Mouse (Mus musculus): ENCODE results near the gene Slc25a44.

Gene Slc25a44

DNA sequence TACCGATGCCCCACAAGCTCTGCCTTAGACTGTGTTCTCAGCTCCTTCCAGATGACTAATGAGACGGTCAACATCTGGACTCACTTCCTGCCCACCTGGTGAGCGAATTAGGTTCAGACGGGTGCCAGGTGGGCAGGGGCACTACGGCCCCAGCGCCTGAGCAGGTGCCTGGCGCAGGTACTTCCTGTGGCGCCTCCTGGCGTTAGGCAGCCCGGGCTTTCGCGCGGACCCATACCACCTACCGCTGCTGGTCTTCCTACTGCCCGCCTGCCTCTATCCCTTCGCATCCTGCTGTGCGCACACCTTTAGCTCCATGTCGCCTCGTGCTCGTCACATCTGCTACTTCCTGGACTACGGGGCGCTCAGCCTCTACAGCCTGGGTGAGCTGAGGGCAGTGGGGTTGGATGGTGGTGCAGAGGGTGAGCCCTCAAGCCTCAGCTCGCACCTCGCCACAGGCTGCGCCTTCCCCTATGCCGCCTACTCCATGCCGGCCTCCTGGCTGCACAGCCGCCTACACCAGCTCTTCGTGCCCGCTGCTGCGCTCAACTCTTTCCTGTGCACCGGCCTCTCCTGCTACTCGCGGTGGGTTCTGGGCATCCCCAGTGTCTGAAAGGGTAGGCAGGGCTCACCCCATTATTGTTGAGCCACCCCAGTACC, 59.1 kb downstream of the Slc25a44 start:
- DNase-seq = no peak

DNA sequence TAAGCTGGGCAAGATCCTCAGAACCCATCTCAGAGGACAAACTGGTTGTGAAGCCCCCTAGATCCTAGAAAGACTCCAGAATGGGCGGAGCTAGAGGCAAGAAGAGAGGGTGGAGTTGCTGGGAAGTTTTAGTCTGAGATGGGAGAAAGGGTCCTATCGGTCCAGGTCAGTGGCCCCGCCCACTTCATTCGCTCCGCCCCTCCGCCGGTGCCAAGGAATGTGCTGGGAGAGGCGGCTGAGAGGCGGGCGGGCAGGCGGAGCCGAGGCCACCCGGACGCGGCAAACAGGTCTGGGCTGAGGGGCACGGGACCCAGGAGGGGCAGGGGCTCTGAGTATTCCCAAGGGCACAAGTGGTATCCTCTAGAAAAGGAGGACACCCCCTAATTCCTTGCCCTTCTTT, 60.6 kb downstream of the Slc25a44 start, which contains the start of gene Paqr6:
TSS of gene Paqr6 (plus strand) at position 248 of the 400 bp plus-strand sequence.
- DNase-seq = peak; percentile 88 to 90

DNA sequence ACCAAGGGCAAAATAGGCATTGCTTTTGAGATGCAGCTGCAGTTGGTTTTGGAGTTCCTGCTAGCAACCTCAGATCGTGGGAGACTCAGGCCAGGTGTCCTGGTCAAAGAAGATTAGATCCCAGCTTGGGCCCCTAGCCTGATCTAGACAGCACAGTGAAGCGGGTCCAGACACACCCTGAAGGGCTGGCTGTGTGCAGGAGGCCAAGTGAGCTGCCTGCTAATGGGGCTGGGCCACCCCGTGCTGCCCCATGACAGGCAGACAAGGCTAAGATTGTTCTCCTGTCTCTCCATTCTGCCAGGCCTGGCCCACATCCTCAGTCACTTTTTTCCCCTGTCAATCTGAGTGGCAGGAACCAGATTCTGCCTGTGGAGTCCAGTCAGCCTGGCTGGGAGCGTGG, 61.2 kb downstream of the Slc25a44 start:
- no peak for DNase-seq

GRCm38 (mm10) chr3:88361612-88362313, 63.2 kb downstream of the Slc25a44 start:
- DNase-seq = no peak

- no peak for DNase-seq
Observed at GRCm38 (mm10) chr3:88361096-88361495, 63.8 kb downstream of the Slc25a44 start.

Measured in kidney, postnatal 4 days (tissue).